Mouse (Mus musculus): ENCODE measurements around the gene Cep250.
"Not testable (repeated sequence)": the region's sequence is repeated elsewhere in the genome, so short reads cannot be mapped to it uniquely, and the experiment has no call there.

The Cep250 gene

GRCm38 (mm10) chr2:155956134-155957059 is at the start of gene Cep250:
Gene Cep250 (plus strand): TSS chr2:155956458.
- peak; percentile 77 for DNase-seq (ENCODE audit: low read depth)

- no peak for DNase-seq (ENCODE audit: low read depth)
Measured at GRCm38 (mm10) chr2:155914684-155915083, 41.6 kb upstream of the Cep250 start.

- DNase-seq (ENCODE audit: low read depth) = no peak
Measured at GRCm38 (mm10) chr2:155923143-155923542, 33.1 kb upstream of the Cep250 start.

GRCm38 (mm10) chr2:155925213-155925612 is 31.0 kb upstream of the Cep250 start:
- DNase-seq (ENCODE audit: low read depth) = not testable (repeated sequence)

GRCm38 (mm10) chr2:155928711-155929345 is 27.4 kb upstream of the Cep250 start:
- no peak for DNase-seq (ENCODE audit: low read depth)

- DNase-seq (ENCODE audit: low read depth) = peak; percentile 97
Measured at GRCm38 (mm10) chr2:155929531-155930442, 26.5 kb upstream of the Cep250 start, which contains the start of gene Uqcc1. Gene Uqcc1 (minus strand): TSS chr2:155930310.

- no peak for DNase-seq (ENCODE audit: low read depth)
Measured at GRCm38 (mm10) chr2:155939897-155940529, 16.2 kb upstream of the Cep250 start.

- DNase-seq (ENCODE audit: low read depth) = no peak
Measured at GRCm38 (mm10) chr2:155940681-155941080, 15.6 kb upstream of the Cep250 start, which contains the start of gene Gm15557. Gene Gm15557 (plus strand): TSS chr2:155940728.

GRCm38 (mm10) chr2:155941697-155942442 is 14.4 kb upstream of the Cep250 start:
- no peak for DNase-seq (ENCODE audit: low read depth)

- DNase-seq (ENCODE audit: low read depth) = no peak
Measured at GRCm38 (mm10) chr2:155943463-155943862, 12.8 kb upstream of the Cep250 start.

- DNase-seq (ENCODE audit: low read depth) = no peak
Measured at GRCm38 (mm10) chr2:155944685-155945084, 11.6 kb upstream of the Cep250 start.

- no peak for DNase-seq (ENCODE audit: low read depth)
Measured at GRCm38 (mm10) chr2:155945124-155945523, 11.1 kb upstream of the Cep250 start, which contains the start of gene Gdf5. Gene Gdf5 (minus strand): TSS chr2:155945367.

- no peak for DNase-seq (ENCODE audit: low read depth)
Measured at GRCm38 (mm10) chr2:155945580-155945979, 10.7 kb upstream of the Cep250 start.

- DNase-seq (ENCODE audit: low read depth) = peak; percentile 79
Measured at GRCm38 (mm10) chr2:155946069-155946468, 10.2 kb upstream of the Cep250 start.

- DNase-seq (ENCODE audit: low read depth) = no peak
Measured at GRCm38 (mm10) chr2:155946499-155946898, 9.8 kb upstream of the Cep250 start.

- no peak for DNase-seq (ENCODE audit: low read depth)
Measured at GRCm38 (mm10) chr2:155947390-155948002, 8.8 kb upstream of the Cep250 start.

GRCm38 (mm10) chr2:155949362-155949761 is 6.9 kb upstream of the Cep250 start:
- DNase-seq (ENCODE audit: low read depth) = no peak

GRCm38 (mm10) chr2:155952006-155952405 is 4.3 kb upstream of the Cep250 start:
- no peak for DNase-seq (ENCODE audit: low read depth)

GRCm38 (mm10) chr2:155959981-155960380 is 3.7 kb downstream of the Cep250 start:
- DNase-seq (ENCODE audit: low read depth) = no peak

- DNase-seq (ENCODE audit: low read depth) = no peak
Measured at GRCm38 (mm10) chr2:155961862-155962261, 5.6 kb downstream of the Cep250 start.

Measured in c-Kit-positive CD71-positive TER-119-negative erythroid progenitor cells, embryonic 14.5 days (primary cell).